In the genomic region with DNA sequence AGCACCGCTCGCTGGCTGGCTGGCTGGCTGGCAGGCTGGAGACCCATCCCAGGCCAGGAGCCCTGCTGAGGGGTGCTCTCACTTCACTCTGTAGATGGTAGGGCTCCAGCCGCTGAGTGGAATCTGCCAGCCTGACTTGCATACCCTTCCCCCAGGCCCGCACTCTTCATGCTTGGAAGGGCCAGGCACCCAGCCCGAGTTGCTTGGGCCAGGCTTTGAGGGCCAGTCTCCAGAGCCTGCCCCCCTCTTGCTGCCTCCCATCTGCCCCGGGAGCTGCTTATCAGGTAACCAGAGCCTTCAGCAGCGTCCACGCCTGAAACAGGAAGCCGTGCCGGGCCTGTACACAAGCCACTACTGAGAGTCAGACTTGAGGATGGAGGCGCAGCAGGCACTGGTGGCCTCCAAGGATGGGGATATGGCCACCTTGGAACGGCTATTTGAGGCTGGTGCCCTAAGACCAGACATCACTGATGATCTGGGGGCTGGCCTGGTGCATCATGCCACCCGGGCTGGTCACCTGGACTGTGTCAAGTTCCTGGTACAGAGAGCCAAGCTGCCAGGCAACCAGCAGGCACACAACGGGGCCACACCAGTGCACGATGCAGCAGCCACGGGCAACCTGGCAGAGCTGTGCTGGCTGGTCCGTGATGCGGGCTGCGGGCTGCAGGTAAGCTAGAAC, we compare ENCODE assay signal across 10 mouse cellular contexts. TPM values are rescaled to one million over a fixed set of nuclear protein-coding genes. Genes with fewer than 3 reads are reported as not detected.
DNase-seq lines count a peak whose midpoint lies in the region; ATAC-seq and TF ChIP-seq lines count a peak whose summit lies in the region.
"Had no signal": no experiment of that assay in that cellular context is flagged by ENCODE, and none has a peak within 500 bp of the region (broad histone marks: within the 10 kb centered on the region; RNA-seq: fewer than 3 reads in every experiment).

A gene (plus strand): TSS at position 316 of the 679 bp plus-strand sequence.

- no peaks in the 10 kb centered on the region for H3K4me1 ChIP-seq in kidney, embryonic 14.5 days (ENCODE audit: control insufficient read depth, insufficient read depth, low read length)
- H3K4me1 ChIP-seq in embryonic facial prominence, embryonic 13.5 days, result peaks cover 8% of the 10 kb centered on the region
- H3K4me1 ChIP-seq in kidney, postnatal 0 days (replicated peaks; ENCODE audit: insufficient read depth, low read length), result 0 out of 2 replicates have a peak, but pooled peaks cover 7% of the 10 kb centered on the region
- no peaks in the 10 kb centered on the region for H3K4me1 ChIP-seq in stomach, postnatal 0 days (replicated peaks; ENCODE audit: control insufficient read depth, insufficient read depth)
- no peaks in the 10 kb centered on the region for H3K4me1 ChIP-seq in midbrain, postnatal 0 days (ENCODE audit: insufficient read depth, low read length)
- no peaks in the 10 kb centered on the region for H3K4me1 ChIP-seq in hindbrain, embryonic 14.5 days (replicated peaks; ENCODE audit: control insufficient read depth, insufficient read depth, low read length)

- no peaks in the 10 kb centered on the region for H3K27me3 ChIP-seq in kidney, embryonic 14.5 days (ENCODE audit: control insufficient read depth, insufficient read depth, low read length)
- H3K27me3 ChIP-seq in embryonic facial prominence, embryonic 13.5 days, result no peaks in the 10 kb centered on the region
- no peaks in the 10 kb centered on the region for H3K27me3 ChIP-seq in kidney, postnatal 0 days (ENCODE audit: insufficient read depth, low read length)
- H3K27me3 ChIP-seq in stomach, postnatal 0 days (ENCODE audit: control insufficient read depth, insufficient read depth, low read length), result no peaks in the 10 kb centered on the region
- no peaks in the 10 kb centered on the region for H3K27me3 ChIP-seq in midbrain, postnatal 0 days (ENCODE audit: insufficient read depth, low read length)
- H3K27me3 ChIP-seq in hindbrain, embryonic 14.5 days (ENCODE audit: control insufficient read depth, insufficient read depth, low read length), result no peaks in the 10 kb centered on the region

- peak; percentile 63 for ATAC-seq in kidney, embryonic 14.5 days (ENCODE audit: low FRiP score, low TSS enrichment)
- ATAC-seq in embryonic facial prominence, embryonic 13.5 days (ENCODE audit: insufficient number of reproducible peaks, insufficient read depth, low FRiP score, low TSS enrichment, low read depth), result no peak
- ATAC-seq in kidney, postnatal 0 days (replicated peaks; ENCODE audit: low FRiP score, low read depth), result peak; percentile 67
- ATAC-seq in stomach, postnatal 0 days (ENCODE audit: low FRiP score, low TSS enrichment), result no peak; the same call in 1 of the 2 replicates
- no peak for ATAC-seq in midbrain, postnatal 0 days (ENCODE audit: low FRiP score)
- ATAC-seq in hindbrain, embryonic 14.5 days (ENCODE audit: low FRiP score), result no peak

- H3K4me3 ChIP-seq in kidney, embryonic 14.5 days (ENCODE audit: low read length), result no peak within 1 kb of the TSS
- no peak within 1 kb of the TSS for H3K4me3 ChIP-seq in embryonic facial prominence, embryonic 13.5 days
- H3K4me3 ChIP-seq in kidney, postnatal 0 days (replicated peaks; ENCODE audit: low read depth, low read length), result no peak within 1 kb of the TSS
- no peak within 1 kb of the TSS for H3K4me3 ChIP-seq in stomach, postnatal 0 days (ENCODE audit: low read depth, low read length)
- no peak within 1 kb of the TSS for H3K4me3 ChIP-seq in midbrain, postnatal 0 days (ENCODE audit: low read depth, low read length)
- no peak within 1 kb of the TSS for H3K4me3 ChIP-seq in hindbrain, embryonic 14.5 days (replicated peaks; ENCODE audit: low read length)
- H3K4me3 ChIP-seq: heart, adult 2 months had no signal

- no peaks in the 10 kb centered on the region for H3K9me3 ChIP-seq in kidney, embryonic 14.5 days (ENCODE audit: control insufficient read depth, low read length)
- no peaks in the 10 kb centered on the region for H3K9me3 ChIP-seq in embryonic facial prominence, embryonic 13.5 days
- H3K9me3 ChIP-seq in kidney, postnatal 0 days (replicated peaks; ENCODE audit: low read length), result no peaks in the 10 kb centered on the region
- H3K9me3 ChIP-seq in stomach, postnatal 0 days (ENCODE audit: control insufficient read depth, low read length), result no peaks in the 10 kb centered on the region
- H3K9me3 ChIP-seq in midbrain, postnatal 0 days (ENCODE audit: low read length), result no peaks in the 10 kb centered on the region
- H3K9me3 ChIP-seq in hindbrain, embryonic 14.5 days (ENCODE audit: control insufficient read depth, low read length), result no peaks in the 10 kb centered on the region

- H3K4me2 ChIP-seq in kidney, embryonic 14.5 days (replicated peaks; ENCODE audit: low read depth, low read length), result no peak within 1 kb of the TSS
- no peak within 1 kb of the TSS for H3K4me2 ChIP-seq in embryonic facial prominence, embryonic 13.5 days
- H3K4me2 ChIP-seq in kidney, postnatal 0 days (ENCODE audit: low read length), result no peak within 1 kb of the TSS
- no peak within 1 kb of the TSS for H3K4me2 ChIP-seq in stomach, postnatal 0 days (replicated peaks; ENCODE audit: low read depth)
- H3K4me2 ChIP-seq in midbrain, postnatal 0 days (ENCODE audit: low read depth, low read length, poor library complexity, severe bottlenecking), result no peak within 1 kb of the TSS
- no peak within 1 kb of the TSS for H3K4me2 ChIP-seq in hindbrain, embryonic 14.5 days (replicated peaks)

- no peak for TF ChIP-seq CTCF in kidney, postnatal 0 days (IDR thresholded peaks at IDR 0.05; ENCODE audit: low read depth)
- no peak for TF ChIP-seq CTCF in stomach, postnatal 0 days (IDR thresholded peaks at IDR 0.05; ENCODE audit: low read depth)
- TF ChIP-seq CTCF in midbrain, postnatal 0 days (IDR thresholded peaks at IDR 0.05), result no peak

- no peak within 1 kb of the TSS for H3K27ac ChIP-seq in kidney, embryonic 14.5 days (ENCODE audit: low read depth, low read length)
- H3K27ac ChIP-seq in embryonic facial prominence, embryonic 13.5 days, result no peak within 1 kb of the TSS
- H3K27ac ChIP-seq in kidney, postnatal 0 days, result no peak within 1 kb of the TSS
- no peak within 1 kb of the TSS for H3K27ac ChIP-seq in stomach, postnatal 0 days (replicated peaks)
- H3K27ac ChIP-seq in midbrain, postnatal 0 days (ENCODE audit: low read depth, low read length), result no peak within 1 kb of the TSS
- H3K27ac ChIP-seq in hindbrain, embryonic 14.5 days, result no peak within 1 kb of the TSS
- H3K27ac ChIP-seq: heart, adult 2 months had no signal

- WGBS in kidney, embryonic 14.5 days, result 57% methylated on average over 19 of the region's 19 CpGs
- WGBS in embryonic facial prominence, embryonic 13.5 days, result 72% methylated on average over 19 of the region's 19 CpGs
- WGBS in kidney, postnatal 0 days, result 49% methylated on average over 19 of the region's 19 CpGs
- 60% methylated on average over 19 of the region's 19 CpGs for WGBS in stomach, postnatal 0 days
- 78% methylated on average over 19 of the region's 19 CpGs for WGBS in midbrain, postnatal 0 days
- 82% methylated on average over 19 of the region's 19 CpGs for WGBS in hindbrain, embryonic 14.5 days

- DNase-seq in kidney, adult 9 months, result no peak
- peak; percentile 32 for DNase-seq in kidney, postnatal 0 days (ENCODE audit: low spot score)
- DNase-seq in stomach, postnatal 0 days (ENCODE audit: low spot score), result peak; percentile 36
- no peak for DNase-seq in midbrain, postnatal 0 days (ENCODE audit: low spot score)
- no peak for DNase-seq in urinary bladder, adult 18-20 months (ENCODE audit: low spot score in 2 of 2)
- DNase-seq in hindbrain, embryonic 14.5 days (ENCODE audit: low spot score), result no peak
- DNase-seq: adrenal gland, postnatal 36 days had no signal

- H3K36me3 ChIP-seq in kidney, embryonic 14.5 days (ENCODE audit: control insufficient read depth, insufficient read depth, low read length), result no peaks in the 10 kb centered on the region
- no peaks in the 10 kb centered on the region for H3K36me3 ChIP-seq in embryonic facial prominence, embryonic 13.5 days
- no peaks in the 10 kb centered on the region for H3K36me3 ChIP-seq in kidney, postnatal 0 days (ENCODE audit: insufficient read depth, low read length)
- H3K36me3 ChIP-seq in stomach, postnatal 0 days (ENCODE audit: control insufficient read depth, insufficient read depth, low read length), result no peaks in the 10 kb centered on the region
- H3K36me3 ChIP-seq in midbrain, postnatal 0 days (ENCODE audit: insufficient read depth, low read length), result no peaks in the 10 kb centered on the region
- H3K36me3 ChIP-seq in hindbrain, embryonic 14.5 days (replicated peaks; ENCODE audit: control insufficient read depth, insufficient read depth), result no peaks in the 10 kb centered on the region

- no peak for TF ChIP-seq EP300 in stomach, postnatal 0 days (optimal IDR thresholded peaks at IDR 0.05)

- H3K9ac ChIP-seq in kidney, embryonic 14.5 days (ENCODE audit: low read depth, low read length), result no peak within 1 kb of the TSS
- H3K9ac ChIP-seq in embryonic facial prominence, embryonic 13.5 days, result peak within 1 kb of the TSS; percentile 41; the same call in 1 of the 2 replicates
- 0 out of 2 replicates have a peak within 1 kb of the TSS, but pooled peaks have one; percentile 3 for H3K9ac ChIP-seq in kidney, postnatal 0 days (ENCODE audit: low read depth, low read length)
- H3K9ac ChIP-seq in stomach, postnatal 0 days (ENCODE audit: low read length), result no peak within 1 kb of the TSS
- H3K9ac ChIP-seq in midbrain, postnatal 0 days (replicated peaks; ENCODE audit: low read length, poor library complexity, severe bottlenecking), result no peak within 1 kb of the TSS
- no peak within 1 kb of the TSS for H3K9ac ChIP-seq in hindbrain, embryonic 14.5 days

RNA-seq across cellular contexts. Expression of the gene that starts here (rescaled TPM):
- polyA plus RNA-seq in kidney, embryonic 14.5 days (2014; fragmentation: Nextera tagmentation; extraction: Ambion mirVana), result 0.03 TPM in 1 of 2 replicates, not detected in the other
- not detected in 2 replicates for polyA plus RNA-seq in embryonic facial prominence, embryonic 13.5 days (2015; fragmentation: Nextera tagmentation; extraction: Ambion mirVana)
- 0.05 and 0.09 TPM in 2 replicates for polyA plus RNA-seq in kidney, postnatal 0 days (2015; fragmentation: Nextera tagmentation; extraction: Ambion mirVana)
- polyA plus RNA-seq in stomach, postnatal 0 days (2015; fragmentation: Nextera tagmentation; extraction: Ambion mirVana), result 0.02 TPM in 1 of 2 replicates, not detected in the other
- 0.19 and 0.27 TPM in 2 replicates for total RNA-seq in midbrain, postnatal 0 days (2014; rRNA removed)
- 0.23 TPM in 2 replicates for polyA plus RNA-seq in midbrain, postnatal 0 days (2015; fragmentation: Nextera tagmentation; extraction: Ambion mirVana)
- 0.17 and 0.18 TPM in 2 replicates for polyA plus RNA-seq in hindbrain, embryonic 14.5 days (2014; fragmentation: Nextera tagmentation; extraction: Ambion mirVana)
- total RNA-seq: heart, adult 2 months had no signal

Comparison
In these comparisons a context has a peak if more than half of its experiments do, and no peak if none do; other contexts are left out.
1. Peak in ATAC-seq in kidney, embryonic 14.5 days; RNA of the gene not detected or under 1 TPM.
2. Peak in DNase-seq, ATAC-seq and H3K9ac ChIP-seq in kidney, postnatal 0 days; RNA of the gene not detected or under 1 TPM.
3. Peak in DNase-seq in stomach, postnatal 0 days; RNA of the gene not detected or under 1 TPM.